Mouse (Mus musculus) erythroid progenitor cell, adult 5-6 weeks (primary cell): ENCODE data around the gene Sar1b. TPM values are rescaled to one million over a fixed set of nuclear protein-coding genes. Genes with fewer than 3 reads are reported as not detected.
A peak's percentile ranks its signal among the peaks of the same experiment; 100 is the strongest.

Source experiments
- ATAC-seq: replicated peaks from 2 replicates; pipeline ENCODE4 v1.8.0; 2016; ENCODE audit warnings: moderate number of reproducible peaks, mild to moderate bottlenecking, moderate TSS enrichment, inconsistent platforms; ENCODE audit not compliant: poor library complexity, low FRiP score, severe bottlenecking
- total RNA-seq, 2 experiments: library from RNA; stranded (forward) in 1 of 2; stranded (reverse) in 1 of 2; fragments of 150-400 nt in 1 of 2; fragments of 186-747, 209-891 nt in 1 of 2; gene quantifications; 2 replicates each; pipeline versions ENCODE4 v1.2.3 to v1.2.4; 2015 to 2017; ENCODE audit warnings: low replicate concordance in 2 of 2

Gene Sar1b
- total RNA-seq, 2 experiments from 2014 or later, result 12.7 to 32.7 TPM

GRCm38 (mm10) chr11:51823271-51823670 lies 59.8 kb downstream of the Sar1b start:
- ATAC-seq, result no peak

GRCm38 (mm10) chr11:51823963-51824753 lies 60.7 kb downstream of the Sar1b start:
- no peak for ATAC-seq

GRCm38 (mm10) chr11:51824867-51825424 lies 61.5 kb downstream of the Sar1b start:
- no peak for ATAC-seq

- peak; percentile 87 for ATAC-seq
Measured at GRCm38 (mm10) chr11:51831962-51832909, 68.7 kb downstream of the Sar1b start.

- ATAC-seq, result no peak
Measured at GRCm38 (mm10) chr11:51832992-51833391, 69.5 kb downstream of the Sar1b start.

GRCm38 (mm10) chr11:51833393-51834066 lies 70.0 kb downstream of the Sar1b start:
- no peak for ATAC-seq

GRCm38 (mm10) chr11:51834067-51834411 lies 70.6 kb downstream of the Sar1b start:
- no peak for ATAC-seq

- ATAC-seq, result no peak
Measured at GRCm38 (mm10) chr11:51835598-51835997, 72.1 kb downstream of the Sar1b start.

GRCm38 (mm10) chr11:51836506-51836905 lies 73.0 kb downstream of the Sar1b start:
- no peak for ATAC-seq

- no peak for ATAC-seq
Measured at GRCm38 (mm10) chr11:51837164-51838153, 74.0 kb downstream of the Sar1b start.

GRCm38 (mm10) chr11:51839106-51839505 lies 75.6 kb downstream of the Sar1b start:
- ATAC-seq, result peak; percentile 58

GRCm38 (mm10) chr11:51839973-51840372 lies 76.5 kb downstream of the Sar1b start:
- peak; percentile 43 for ATAC-seq

GRCm38 (mm10) chr11:51840657-51841056 lies 77.2 kb downstream of the Sar1b start:
- ATAC-seq, result peak; percentile 84

GRCm38 (mm10) chr11:51841149-51841548 lies 77.7 kb downstream of the Sar1b start:
- peak; percentile 66 for ATAC-seq

Other genes with a start within 250 kb of the Sar1b start
- 3.6 and 17.2 TPM in 2 replicates for gene Phykpl, start 178.9 kb upstream of the Sar1b start, total RNA-seq (2015; ENCODE audit: low replicate concordance)
- 6.5 and 10.4 TPM in 2 replicates for gene Phykpl, start 178.9 kb upstream of the Sar1b start, total RNA-seq (2017; ENCODE audit: low replicate concordance)
- 250 and 265 TPM in 2 replicates for gene Hnrnpab, start 156.8 kb upstream of the Sar1b start, total RNA-seq (2015; ENCODE audit: low replicate concordance)
- 313 and 505 TPM in 2 replicates for gene Hnrnpab, start 156.8 kb upstream of the Sar1b start, total RNA-seq (2017; ENCODE audit: low replicate concordance)
- 15.9 and 23.1 TPM in 2 replicates for gene Nhp2, start 144.0 kb upstream of the Sar1b start, total RNA-seq (2015; ENCODE audit: low replicate concordance)
- 12.3 and 14.8 TPM in 2 replicates for gene Nhp2, start 144.0 kb upstream of the Sar1b start, total RNA-seq (2017; ENCODE audit: low replicate concordance)
- 8.6 and 10.5 TPM in 2 replicates for gene Rmnd5b, start 127.8 kb upstream of the Sar1b start, total RNA-seq (2015; ENCODE audit: low replicate concordance)
- 2.1 and 14.6 TPM in 2 replicates for gene Rmnd5b, start 127.8 kb upstream of the Sar1b start, total RNA-seq (2017; ENCODE audit: low replicate concordance)
- gene N4bp3, start 112.8 kb upstream of the Sar1b start, total RNA-seq (2015; ENCODE audit: low replicate concordance), result not detected in 2 replicates
- 2.1 TPM in 1 of 2 replicates, not detected in the other for gene N4bp3, start 112.8 kb upstream of the Sar1b start, total RNA-seq (2017; ENCODE audit: low replicate concordance)
- gene D930048N14Rik, start 112.7 kb upstream of the Sar1b start, total RNA-seq (2015; ENCODE audit: low replicate concordance), result not detected in 2 replicates
- not detected in 2 replicates for gene D930048N14Rik, start 112.7 kb upstream of the Sar1b start, total RNA-seq (2017; ENCODE audit: low replicate concordance)
- 15.1 and 21.3 TPM in 2 replicates for gene 0610009B22Rik, start 74.8 kb upstream of the Sar1b start, total RNA-seq (2015; ENCODE audit: low replicate concordance)
- gene 0610009B22Rik, start 74.8 kb upstream of the Sar1b start, total RNA-seq (2017; ENCODE audit: low replicate concordance), result 1.9 and 9.8 TPM in 2 replicates
- gene Sec24a, start 53 bp upstream of the Sar1b start, total RNA-seq (2015; ENCODE audit: low replicate concordance), result 4.7 and 11.7 TPM in 2 replicates
- gene Sec24a, start 53 bp upstream of the Sar1b start, total RNA-seq (2017; ENCODE audit: low replicate concordance), result 2.2 and 2.5 TPM in 2 replicates
- 4.3 and 4.6 TPM in 2 replicates for gene Jade2, start 94.0 kb downstream of the Sar1b start, total RNA-seq (2015; ENCODE audit: low replicate concordance)
- 5.6 and 5.9 TPM in 2 replicates for gene Jade2, start 94.0 kb downstream of the Sar1b start, total RNA-seq (2017; ENCODE audit: low replicate concordance)
- gene Cdkn2aipnl, start 204.0 kb downstream of the Sar1b start, total RNA-seq (2015; ENCODE audit: low replicate concordance), result 39.0 and 45.0 TPM in 2 replicates
- gene Cdkn2aipnl, start 204.0 kb downstream of the Sar1b start, total RNA-seq (2017; ENCODE audit: low replicate concordance), result 16.0 and 27.9 TPM in 2 replicates
- gene Ube2b, start 237.1 kb downstream of the Sar1b start, total RNA-seq (2015; ENCODE audit: low replicate concordance), result 73.2 and 89.3 TPM in 2 replicates
- gene Ube2b, start 237.1 kb downstream of the Sar1b start, total RNA-seq (2017; ENCODE audit: low replicate concordance), result 50.1 and 89.9 TPM in 2 replicates
- 0.42 and 1.1 TPM in 2 replicates for gene Cdkl3, start 240.5 kb downstream of the Sar1b start, total RNA-seq (2015; ENCODE audit: low replicate concordance)
- 0.51 TPM in 1 of 2 replicates, not detected in the other for gene Cdkl3, start 240.5 kb downstream of the Sar1b start, total RNA-seq (2017; ENCODE audit: low replicate concordance)